14 mouse cellular contexts compared by ENCODE assay signal in genomic region chr1:160045971-160046370, GRCm38 (mm10). TPM values are rescaled to one million over a fixed set of nuclear protein-coding genes. Genes with fewer than 3 reads are reported as not detected.
DNase-seq lines count a peak whose midpoint lies in the region; ATAC-seq and TF ChIP-seq lines count a peak whose summit lies in the region.
"Had no signal": no experiment of that assay in that cellular context is flagged by ENCODE, and none has a peak within 500 bp of the region (broad histone marks: within the 10 kb centered on the region; RNA-seq: fewer than 3 reads in every experiment).

No protein-coding gene starts in this region.

- no peak for DNase-seq in kidney, adult 2 months
- no peak for DNase-seq in kidney, postnatal 4 days
- DNase-seq in spleen, adult 2 months (ENCODE audit: low read depth in 1 of 2, low spot score in 2 of 2) = no peak
- DNase-seq in spleen, postnatal 14 days (ENCODE audit: low spot score in 2 of 2) = no peak
- DNase-seq in left cerebral cortex, adult 18-20 months (ENCODE audit: low spot score in 2 of 2) = no peak
- no peak for DNase-seq in adipocyte (ENCODE audit: low spot score)
- DNase-seq: cerebellum, adult 11-12 months; gastrocnemius, postnatal 36 days; kidney, adult 8-10 months had no signal

- no peak overlapping the region for H3K4me3 ChIP-seq in kidney, adult 2 months (ENCODE audit: insufficient read depth, low read depth, low read length)
- peak overlapping the region; percentile 82 for H3K4me3 ChIP-seq in spleen, adult 2 months (ENCODE audit: extremely low read depth, insufficient read depth, insufficient read length)
- peak overlapping the region; percentile 72 for H3K4me3 ChIP-seq in liver, embryonic 12.5 days
- H3K4me3 ChIP-seq: forebrain, embryonic 15.5 days; hindbrain, embryonic 13.5 days; limb, embryonic 12.5 days; midbrain, embryonic 10.5 days had no signal

- H3K36me3 ChIP-seq in kidney, adult 2 months (ENCODE audit: control insufficient read depth, insufficient read depth, low read length) = no peaks in the 10 kb centered on the region
- H3K36me3 ChIP-seq in spleen, adult 2 months (ENCODE audit: control insufficient read depth, insufficient read depth, low read length) = peaks cover 1% of the 10 kb centered on the region; the same call in 1 of the 2 replicates
- 0 out of 2 replicates have a peak, but pooled peaks cover 3% of the 10 kb centered on the region for H3K36me3 ChIP-seq in liver, embryonic 12.5 days
- H3K36me3 ChIP-seq: forebrain, embryonic 15.5 days; hindbrain, embryonic 13.5 days; limb, embryonic 12.5 days; midbrain, embryonic 10.5 days had no signal

- peak overlapping the region; percentile 74 for H3K4me2 ChIP-seq in liver, embryonic 12.5 days
- H3K4me2 ChIP-seq: forebrain, embryonic 15.5 days; hindbrain, embryonic 13.5 days; limb, embryonic 12.5 days had no signal

- TF ChIP-seq CTCF in kidney, adult 2 months (conservative IDR thresholded peaks at IDR 0.05; ENCODE audit: insufficient read depth, insufficient read length, low read depth, low read length) = no peak
- TF ChIP-seq CTCF in spleen, adult 2 months (IDR thresholded peaks at IDR 0.05; ENCODE audit: extremely low read depth, insufficient read depth, insufficient read length, insufficient replicate concordance) = no peak

- H3K27ac ChIP-seq in kidney, adult 2 months (ENCODE audit: insufficient read depth, low read depth, low read length) = peak overlapping the region; percentile 18; the same call in 1 of the 2 replicates
- peak overlapping the region; percentile 94 for H3K27ac ChIP-seq in spleen, adult 2 months (ENCODE audit: insufficient read depth, low read length)
- peak overlapping the region; percentile 87; the same call in 1 of the 2 replicates for H3K27ac ChIP-seq in liver, embryonic 12.5 days
- H3K27ac ChIP-seq: forebrain, embryonic 15.5 days; hindbrain, embryonic 13.5 days; limb, embryonic 12.5 days; midbrain, embryonic 10.5 days had no signal

- H3K9ac ChIP-seq in liver, embryonic 12.5 days = peak overlapping the region; percentile 78
- H3K9ac ChIP-seq: forebrain, embryonic 15.5 days; hindbrain, embryonic 13.5 days; limb, embryonic 12.5 days had no signal

- H3K4me1 ChIP-seq in kidney, adult 2 months (ENCODE audit: control insufficient read depth, insufficient read depth, low read length) = peaks cover 9% of the 10 kb centered on the region; the same call in 1 of the 2 replicates
- peaks cover 16% of the 10 kb centered on the region; the same call in 1 of the 2 replicates for H3K4me1 ChIP-seq in spleen, adult 2 months (ENCODE audit: control insufficient read depth, insufficient read depth, insufficient read length)
- H3K4me1 ChIP-seq in liver, embryonic 12.5 days = peaks cover 71% of the 10 kb centered on the region
- H3K4me1 ChIP-seq: limb, embryonic 12.5 days had no signal

- ATAC-seq in liver, embryonic 12.5 days = no peak
- ATAC-seq: forebrain, embryonic 15.5 days had no signal

- H3K27me3 ChIP-seq in kidney, adult 2 months (replicated peaks; ENCODE audit: control insufficient read depth, insufficient read depth, low read length) = no peaks in the 10 kb centered on the region
- no peaks in the 10 kb centered on the region for H3K27me3 ChIP-seq in spleen, adult 2 months (ENCODE audit: control insufficient read depth, insufficient read depth, low read length)
- H3K27me3 ChIP-seq in liver, embryonic 12.5 days (replicated peaks) = no peaks in the 10 kb centered on the region
- H3K27me3 ChIP-seq: forebrain, embryonic 15.5 days had no signal

- H3K9me3 ChIP-seq in liver, embryonic 12.5 days (replicated peaks) = no peaks in the 10 kb centered on the region
- H3K9me3 ChIP-seq: forebrain, embryonic 15.5 days; hindbrain, embryonic 13.5 days; limb, embryonic 12.5 days; midbrain, embryonic 10.5 days had no signal

- WGBS in kidney, adult 2 months = 73% methylated on average over 5 of the region's 5 CpGs
- 31% methylated on average over 5 of the region's 5 CpGs for WGBS in spleen, adult 2 months
- WGBS in liver, embryonic 12.5 days (ENCODE audit: insufficient replicate concordance) = 73% methylated on average over 5 of the region's 5 CpGs

- no peak for TF ChIP-seq POLR2A in kidney, adult 2 months (IDR thresholded peaks at IDR 0.05; ENCODE audit: low read depth, low read length)
- no peak for TF ChIP-seq POLR2A in spleen, adult 2 months (IDR thresholded peaks at IDR 0.05; ENCODE audit: low read depth, low read length)

RNA-seq across cellular contexts. Expression of gene 4930523C07Rik, which starts 1.8 kb away (rescaled TPM):
- polyA plus RNA-seq in kidney, adult 2 months (2012; rRNA removed) = 8.4 and 9.5 TPM in 2 replicates
- 37.4 and 37.9 TPM in 2 replicates for polyA plus RNA-seq in spleen, adult 2 months (2012; rRNA removed)
- 24.1 and 26.5 TPM in 2 replicates for polyA plus RNA-seq in liver, embryonic 12.5 days (2016; fragmentation: Nextera tagmentation; extraction: Ambion mirVana)
- total RNA-seq in left cerebral cortex, adult 18-20 months (2021) = 1 to 10 TPM; 1.3 to 1.7 TPM

Comparison
In these comparisons a context has a peak if more than half of its experiments do, and no peak if none do; other contexts are left out.
1. H3K27ac ChIP-seq: peak in every context shown above with its lines; median percentile 94 in spleen, adult 2 months; 87 in liver, embryonic 12.5 days; 18 in kidney, adult 2 months.